Mouse (Mus musculus) thymus, postnatal 25 days (tissue): ENCODE measurements around the gene Olfr1044.
"Not testable (repeated sequence)": the region's sequence is repeated elsewhere in the genome, so short reads cannot be mapped to it uniquely, and the experiment has no call there.

Experiments used
- DNase-seq: peaks from one replicate; pipeline ENCODE4 v3.0.0; 2022

Gene Olfr1044

GRCm38 (mm10) chr2:86177720-86178119 lies at the start of gene Olfr1044:
Olfr1044 (minus strand) TSS chr2:86177820.
- no peak for DNase-seq

DNA sequence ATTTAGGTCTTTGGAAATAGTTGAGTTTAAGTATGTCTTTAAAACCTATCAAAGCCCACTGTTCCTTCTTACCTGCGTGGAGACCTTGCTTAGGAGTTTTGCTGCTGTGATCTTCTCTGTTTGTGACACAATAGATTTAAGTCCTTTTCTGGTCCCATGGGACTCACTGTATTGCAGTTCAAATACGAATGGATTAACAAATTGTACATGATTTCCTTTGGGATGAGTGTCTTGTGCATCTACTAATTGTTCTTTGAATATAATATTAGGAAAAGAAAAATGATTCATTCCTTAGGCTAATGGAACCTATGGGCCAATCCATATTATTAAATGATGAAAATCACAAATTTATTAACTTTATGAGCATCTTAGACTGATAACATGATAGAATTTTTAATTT lies 41.6 kb upstream of the Olfr1044 start, which contains the start of gene Olfr1046:
Gene Olfr1046 (minus strand): TSS at position 101 of the 400 bp plus-strand sequence.
- no peak for DNase-seq

DNA sequence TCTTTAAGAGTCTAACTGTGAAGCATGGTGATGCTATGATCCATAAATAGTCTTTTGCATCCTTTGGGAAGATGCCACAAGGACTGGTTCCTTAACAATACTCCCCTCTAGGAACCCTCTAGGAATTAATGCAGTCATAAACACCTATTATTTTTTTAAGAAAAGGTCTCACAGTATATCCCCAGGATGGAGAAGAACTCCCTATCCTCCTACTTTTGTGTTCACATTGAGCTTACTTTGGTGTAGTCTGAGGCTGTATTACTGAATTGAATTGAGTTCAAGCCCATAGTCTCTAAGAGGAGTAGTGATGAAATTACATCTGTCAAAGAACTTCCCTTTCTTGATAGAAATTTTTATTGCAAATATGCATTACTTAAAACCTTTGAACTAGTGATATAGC lies 25.3 kb upstream of the Olfr1044 start, which contains the start of gene Olfr1045:
Gene Olfr1045 (minus strand): TSS at position 101 of the 400 bp plus-strand sequence.
- no peak for DNase-seq

DNA sequence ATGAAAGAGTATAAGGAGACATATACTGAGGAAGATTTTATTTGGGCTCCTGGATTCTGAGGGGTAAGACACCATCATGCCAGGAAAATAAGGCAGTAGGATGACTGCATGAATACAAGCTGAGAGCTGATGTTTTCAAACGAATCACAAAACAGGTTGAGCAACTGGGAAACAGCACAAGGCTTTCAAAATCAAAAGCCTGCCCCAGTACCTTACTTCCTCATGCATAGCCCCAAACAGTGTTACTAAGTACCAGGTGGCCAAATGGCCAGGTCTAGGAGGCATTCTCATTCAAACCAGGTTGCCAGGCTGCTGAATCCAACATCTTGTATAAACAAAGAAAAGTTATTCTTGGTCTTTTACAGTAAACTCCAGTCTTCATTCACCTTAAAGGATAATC lies 18.2 kb upstream of the Olfr1044 start:
- no peak for DNase-seq

GRCm38 (mm10) chr2:86185583-86185982 lies 8.0 kb upstream of the Olfr1044 start, which contains the start of gene Olfr52:
Olfr52 (minus strand) TSS chr2:86185683.
- DNase-seq, result no peak

DNA sequence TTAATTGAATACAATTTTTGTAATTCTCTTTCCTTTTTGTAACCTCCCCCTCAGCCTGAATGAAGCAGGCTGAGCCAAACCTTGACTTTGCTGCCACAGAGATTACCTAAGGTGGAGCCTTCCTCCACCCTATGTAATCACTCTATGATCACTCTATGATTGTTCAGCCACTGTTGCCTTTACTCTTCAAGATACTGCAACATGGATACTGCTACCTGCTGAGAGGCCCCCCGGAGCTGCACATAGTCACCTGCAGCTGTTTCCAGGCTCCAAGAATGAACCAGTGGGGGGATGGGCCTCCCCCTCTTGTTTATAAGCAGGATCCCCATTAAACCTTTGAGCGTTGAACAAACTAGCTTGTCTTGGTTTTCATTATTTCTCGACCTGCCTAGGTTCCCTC lies 2.3 kb upstream of the Olfr1044 start:
- no peak for DNase-seq

DNA sequence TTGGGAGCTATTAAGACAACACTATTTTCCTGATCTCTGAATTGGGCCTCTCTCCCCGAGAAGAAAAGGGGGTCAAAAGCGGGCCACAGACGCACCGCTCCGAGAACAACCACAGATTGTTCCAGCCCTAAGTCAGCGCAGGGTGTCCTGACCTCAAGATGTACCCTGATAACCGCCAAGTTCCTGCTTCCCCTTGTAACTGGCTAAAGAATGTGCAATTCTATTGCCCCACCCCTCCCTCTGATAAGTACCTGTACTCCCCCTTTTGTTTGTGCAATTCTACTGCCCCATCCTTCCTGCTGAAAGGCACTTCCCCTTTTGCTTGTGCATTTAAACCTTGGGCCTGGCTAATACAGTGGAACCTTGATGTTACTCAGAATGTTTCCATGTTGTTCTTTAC lies 2.2 kb downstream of the Olfr1044 start:
- not testable (repeated sequence) for DNase-seq

GRCm38 (mm10) chr2:86167422-86167821 lies 10.2 kb downstream of the Olfr1044 start, which contains the start of gene Olfr1043:
Olfr1043 (minus strand) TSS chr2:86167522.
- no peak for DNase-seq

GRCm38 (mm10) chr2:86161738-86162137 lies 15.9 kb downstream of the Olfr1044 start, which contains the start of gene Olfr1042:
Olfr1042 (minus strand) TSS chr2:86161838.
- no peak for DNase-seq

GRCm38 (mm10) chr2:86146632-86147031 lies 31.0 kb downstream of the Olfr1044 start, which contains the start of gene Olfr1040:
Olfr1040 (minus strand) TSS chr2:86146732.
- DNase-seq, result no peak

DNA sequence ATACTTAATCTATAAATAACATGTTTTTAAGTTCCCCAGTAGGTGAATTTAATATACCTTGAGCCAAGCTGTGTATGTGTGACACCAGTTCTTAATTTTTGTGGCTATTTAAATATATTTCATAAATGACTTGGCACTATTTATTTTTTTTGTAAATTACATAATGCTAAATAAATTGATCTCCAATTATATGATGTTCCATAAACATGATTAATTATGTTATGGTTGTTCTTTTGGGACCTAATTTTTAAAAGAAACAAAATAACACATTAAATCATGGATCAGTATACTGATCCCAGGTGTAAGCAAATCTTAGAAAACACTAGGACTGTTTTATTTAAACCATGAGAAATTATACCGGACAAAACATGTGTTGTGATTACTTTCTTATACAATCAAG lies 41.8 kb downstream of the Olfr1044 start, which contains the start of gene Olfr1039:
Gene Olfr1039 (minus strand): TSS at position 101 of the 400 bp plus-strand sequence.
- DNase-seq, result no peak
